16 mouse cellular contexts compared by ENCODE assay signal in genomic region chr8:107577640-107578039, GRCm38 (mm10). TPM values are rescaled to one million over a fixed set of nuclear protein-coding genes. Genes with fewer than 3 reads are reported as not detected.
A peak's percentile ranks its signal among the peaks of the same experiment; 100 is the strongest.
DNase-seq lines count a peak whose midpoint lies in the region; ATAC-seq and TF ChIP-seq lines count a peak whose summit lies in the region.
"Had no signal": no experiment of that assay in that cellular context is flagged by ENCODE, and none has a peak within 500 bp of the region (broad histone marks: within the 10 kb centered on the region; RNA-seq: fewer than 3 reads in every experiment).

No protein-coding gene starts in this region.

- ATAC-seq in limb, embryonic 12.5 days (ENCODE audit: insufficient number of reproducible peaks, insufficient read depth, low FRiP score, low TSS enrichment, low read depth), result no peak
- ATAC-seq in erythroid progenitor cell, adult 5-6 weeks (replicated peaks; ENCODE audit: low FRiP score, poor library complexity, severe bottlenecking), result peak; percentile 85
- peak; percentile 85 for ATAC-seq in liver, embryonic 16.5 days (ENCODE audit: low read depth)
- ATAC-seq: activated CD4-positive, CD25-positive, alpha-beta regulatory T cell, adult 4 months had no signal

- H3K9ac ChIP-seq in limb, embryonic 12.5 days (replicated peaks), result no peak overlapping the region
- H3K9ac ChIP-seq in liver, embryonic 16.5 days (ENCODE audit: low read depth, low read length), result 0 out of 2 replicates have a peak overlapping the region, but pooled peaks have one; percentile 8
- H3K9ac ChIP-seq: hindbrain, embryonic 15.5 days; lung, embryonic 14.5 days had no signal

- H3K9me3 ChIP-seq in limb, embryonic 12.5 days, result no peaks in the 10 kb centered on the region
- H3K9me3 ChIP-seq in limb, embryonic 10.5 days (replicated peaks), result no peaks in the 10 kb centered on the region
- H3K9me3 ChIP-seq in liver, embryonic 16.5 days (replicated peaks; ENCODE audit: control insufficient read depth, low read length), result no peaks in the 10 kb centered on the region
- H3K9me3 ChIP-seq: hindbrain, embryonic 15.5 days had no signal

- H3K4me2 ChIP-seq in limb, embryonic 12.5 days, result no peak overlapping the region
- 0 out of 2 replicates have a peak overlapping the region, but pooled peaks have one; percentile 6 for H3K4me2 ChIP-seq in liver, embryonic 16.5 days (ENCODE audit: low read depth, low read length)

- no peak for DNase-seq in limb, embryonic 10.5 days (ENCODE audit: low spot score)
- no peak for DNase-seq in spleen, adult 18-20 months
- DNase-seq in embryo, embryonic 11 days, result no peak
- no peak for DNase-seq in kidney, postnatal 36 days
- DNase-seq: cerebellum, postnatal 14 days; gastrocnemius, postnatal 36 days; kidney, adult 2 months; lung, embryonic 14.5 days; right cerebral cortex, postnatal 25 days; thymus, postnatal 14 days had no signal

- WGBS in limb, embryonic 12.5 days, result 90% methylated on average over 4 of the region's 4 CpGs
- WGBS in limb, embryonic 10.5 days, result 86% methylated on average over 4 of the region's 4 CpGs
- WGBS in bone marrow, adult 2 months, result 20% methylated on average over 4 of the region's 4 CpGs
- 20% methylated on average over 4 of the region's 4 CpGs for WGBS in liver, embryonic 16.5 days (ENCODE audit: insufficient replicate concordance)

- TF ChIP-seq POLR2A in bone marrow, adult 2 months (IDR thresholded peaks at IDR 0.05; ENCODE audit: borderline replicate concordance, control insufficient read depth, low read depth, low read length), result no peak

- H3K27me3 ChIP-seq in limb, embryonic 12.5 days, result no peaks in the 10 kb centered on the region
- H3K27me3 ChIP-seq in limb, embryonic 10.5 days (ENCODE audit: low read depth, poor library complexity, severe bottlenecking), result no peaks in the 10 kb centered on the region
- H3K27me3 ChIP-seq in liver, embryonic 16.5 days (ENCODE audit: control insufficient read depth, insufficient read depth, low read depth, low read length), result no peaks in the 10 kb centered on the region
- H3K27me3 ChIP-seq: hindbrain, embryonic 15.5 days had no signal

- H3K4me1 ChIP-seq in limb, embryonic 12.5 days (replicated peaks), result no peaks in the 10 kb centered on the region; the same call in 1 of the 2 replicates
- H3K4me1 ChIP-seq in limb, embryonic 10.5 days, result peaks cover 8% of the 10 kb centered on the region
- H3K4me1 ChIP-seq in bone marrow, adult 2 months (ENCODE audit: control insufficient read depth, insufficient read depth, low read length), result peaks cover 6% of the 10 kb centered on the region
- H3K4me1 ChIP-seq in liver, embryonic 16.5 days (ENCODE audit: control insufficient read depth, low read depth, low read length), result peaks cover 22% of the 10 kb centered on the region

- H3K27ac ChIP-seq in limb, embryonic 12.5 days, result peak overlapping the region; percentile 59
- no peak overlapping the region; the same call in 1 of the 2 replicates for H3K27ac ChIP-seq in limb, embryonic 10.5 days
- peak overlapping the region; percentile 6; the same call in 1 of the 2 replicates for H3K27ac ChIP-seq in bone marrow, adult 2 months (ENCODE audit: control insufficient read depth, insufficient read depth, low read depth, low read length, poor library complexity)
- peak overlapping the region; percentile 66 for H3K27ac ChIP-seq in liver, embryonic 16.5 days (ENCODE audit: low read length)

- no peak overlapping the region for H3K4me3 ChIP-seq in limb, embryonic 12.5 days (replicated peaks)
- no peak overlapping the region for H3K4me3 ChIP-seq in limb, embryonic 10.5 days
- no peak overlapping the region for H3K4me3 ChIP-seq in bone marrow, adult 2 months (replicated peaks; ENCODE audit: control insufficient read depth, low read depth, low read length)
- H3K4me3 ChIP-seq in liver, embryonic 16.5 days (ENCODE audit: low read depth, low read length), result no peak overlapping the region

- TF ChIP-seq CTCF in bone marrow, adult 2 months (IDR thresholded peaks at IDR 0.05; ENCODE audit: control insufficient read depth, insufficient read depth, low read length), result no peak

- peaks cover 51% of the 10 kb centered on the region for H3K36me3 ChIP-seq in limb, embryonic 12.5 days
- peaks cover 51% of the 10 kb centered on the region for H3K36me3 ChIP-seq in limb, embryonic 10.5 days
- H3K36me3 ChIP-seq in liver, embryonic 16.5 days (ENCODE audit: control insufficient read depth, insufficient read depth), result peaks cover 30% of the 10 kb centered on the region

RNA-seq across cellular contexts. Expression of gene Psmd7, which starts 10.6 kb away (rescaled TPM):
- polyA plus RNA-seq in limb, embryonic 12.5 days (2016; fragmentation: Nextera tagmentation; extraction: Ambion mirVana), result 382 and 395 TPM in 2 replicates
- 399 and 404 TPM in 2 replicates for polyA plus RNA-seq in limb, embryonic 10.5 days (2016; fragmentation: Nextera tagmentation; extraction: Ambion mirVana)
- 52.1 and 67.1 TPM in 2 replicates for polyA plus RNA-seq in bone marrow, adult 2 months (2011; ENCODE audit: insufficient read depth, insufficient read length, low replicate concordance, missing spikeins)
- total RNA-seq in erythroid progenitor cell, adult 5-6 weeks (2015; ENCODE audit: low replicate concordance), result 82.2 and 88.3 TPM in 2 replicates
- total RNA-seq in erythroid progenitor cell, adult 5-6 weeks (2017; ENCODE audit: low replicate concordance), result 36.8 and 56.7 TPM in 2 replicates
- polyA plus RNA-seq in liver, embryonic 16.5 days (2015; fragmentation: Nextera tagmentation; extraction: Ambion mirVana), result 99.8 and 109 TPM in 2 replicates
